11 mouse cellular contexts compared by ENCODE assay signal in genomic region chr1:133222445-133222995, GRCm38 (mm10). TPM values are rescaled to one million over a fixed set of nuclear protein-coding genes. Genes with fewer than 3 reads are reported as not detected.
DNase-seq lines count a peak whose midpoint lies in the region; ATAC-seq and TF ChIP-seq lines count a peak whose summit lies in the region.
"Had no signal": no experiment of that assay in that cellular context is flagged by ENCODE, and none has a peak within 500 bp of the region (broad histone marks: within the 10 kb centered on the region; RNA-seq: fewer than 3 reads in every experiment).

No protein-coding gene starts in this region.

- peak; percentile 29 for ATAC-seq in Patski
- no peak for ATAC-seq in monocyte, adult 5-6 weeks (replicated peaks; ENCODE audit: insufficient number of reproducible peaks, low FRiP score, low TSS enrichment, poor library complexity, severe bottlenecking)
- ATAC-seq: activated CD4-positive, CD25-positive, alpha-beta regulatory T cell, adult 4 months had no signal

- H3K9me3 ChIP-seq in heart, embryonic 10.5 days, result no peaks in the 10 kb centered on the region
- H3K9me3 ChIP-seq: intestine, embryonic 15.5 days; lung, embryonic 15.5 days had no signal

- WGBS in heart, embryonic 10.5 days, result 17% methylated on average over 6 of the region's 6 CpGs

- no peak overlapping the region for H3K4me3 ChIP-seq in heart, embryonic 10.5 days
- H3K4me3 ChIP-seq: intestine, embryonic 15.5 days; lung, embryonic 15.5 days had no signal

- no peak for TF ChIP-seq CTCF in Patski (IDR thresholded peaks at IDR 0.05)

- POLR2A ChIA-PET in Patski (lab: Charles Lee), result no interaction called here

- intact Hi-C loops in heart, postnatal 25 days (cut with DNase I), result loop anchor here (5.0 kb wide), 1 partner anchor 40 kb away; no protein-coding TSS in a partner anchor

- in situ Hi-C loops in Patski (cut with MboI; ENCODE audit: low pct_unique_long_range_greater_than_20kb), result loop anchor here (25.0 kb wide), 1 partner anchor 865 kb away; the partner anchor contains the start of gene Btg2

- CTCF ChIA-PET in Patski (lab: Charles Lee), result interaction anchor here (1.1 to 7.0 kb wide), 2 partner anchors 7 to 85 kb away, joined by 3 to 40 read pairs; no protein-coding TSS in a partner anchor

- DNase-seq in heart, adult 11 months, result peak; percentile 97
- DNase-seq in heart, postnatal 25 days (ENCODE audit: low spot score), result no peak
- no peak for DNase-seq in Patski (ENCODE audit: low read depth, low spot score)
- DNase-seq in heart, embryonic 10.5 days (ENCODE audit: low spot score), result no peak
- DNase-seq in lung, postnatal 10 days, result peak; percentile 41
- DNase-seq in frontal cortex, postnatal 25 days (ENCODE audit: low spot score in 2 of 2), result no peak
- DNase-seq in MN1 (ENCODE audit: low spot score), result no peak

- peak overlapping the region; percentile 37 for H3K27ac ChIP-seq in heart, embryonic 10.5 days
- H3K27ac ChIP-seq: lung, embryonic 15.5 days had no signal

- H3K27me3 ChIP-seq in Patski, result no peaks in the 10 kb centered on the region
- no peaks in the 10 kb centered on the region for H3K27me3 ChIP-seq in heart, embryonic 10.5 days (ENCODE audit: insufficient read depth, poor library complexity, severe bottlenecking)
- H3K27me3 ChIP-seq: intestine, embryonic 15.5 days; lung, embryonic 15.5 days had no signal

- H3K36me3 ChIP-seq in heart, embryonic 10.5 days, result no peaks in the 10 kb centered on the region
- H3K36me3 ChIP-seq: intestine, embryonic 15.5 days; lung, embryonic 15.5 days had no signal

- H3K4me1 ChIP-seq in heart, embryonic 10.5 days, result peaks cover 56% of the 10 kb centered on the region

RNA-seq across cellular contexts. Expression of gene Plekha6, which starts 58.5 kb away (rescaled TPM):
- 10 to 100 TPM; 66.5 to 77.1 TPM for total RNA-seq in heart, postnatal 25 days (2021)
- 17.6 TPM for polyA plus RNA-seq in Patski (2021)
- polyA plus RNA-seq in heart, embryonic 10.5 days (2016; fragmentation: Nextera tagmentation; extraction: Ambion mirVana), result 13.5 and 14.2 TPM in 2 replicates
- total RNA-seq in monocyte, adult 5-6 weeks (2017), result 5.7 to 6.3 TPM (median 5.7 TPM) in 3 replicates

Comparison
In these comparisons a context has a peak if more than half of its experiments do, and no peak if none do; other contexts are left out.
1. DNase-seq: peak in heart, adult 11 months (single experiment) and lung, postnatal 10 days (single experiment); none in heart, postnatal 25 days (single experiment), Patski (single experiment), heart, embryonic 10.5 days (single experiment), frontal cortex, postnatal 25 days (0 of 2) and MN1 (single experiment).